Mouse (Mus musculus): ENCODE data around the gene Slc35c2.

Slc35c2 gene

DNA sequence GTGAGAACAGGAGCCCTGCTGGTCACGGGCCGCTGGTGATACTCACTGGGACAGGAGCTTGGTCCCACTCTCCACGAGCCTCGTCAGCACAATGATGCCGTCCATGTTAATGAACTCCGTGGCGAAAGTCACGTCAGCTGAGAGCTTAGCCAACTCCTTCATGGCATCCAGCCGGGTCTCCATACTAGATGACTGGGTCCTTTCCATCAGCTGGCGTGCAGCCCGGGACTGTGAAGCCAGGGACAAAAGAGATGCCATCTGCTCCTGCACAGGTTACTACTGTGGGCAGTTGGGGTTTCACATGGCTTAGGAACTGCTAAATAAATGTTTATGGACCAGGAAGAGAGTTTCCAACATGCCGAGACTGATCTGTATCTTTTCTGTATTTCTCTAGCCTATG lies 23.9 kb upstream of the Slc35c2 start:
- no peak for DNase-seq

DNA sequence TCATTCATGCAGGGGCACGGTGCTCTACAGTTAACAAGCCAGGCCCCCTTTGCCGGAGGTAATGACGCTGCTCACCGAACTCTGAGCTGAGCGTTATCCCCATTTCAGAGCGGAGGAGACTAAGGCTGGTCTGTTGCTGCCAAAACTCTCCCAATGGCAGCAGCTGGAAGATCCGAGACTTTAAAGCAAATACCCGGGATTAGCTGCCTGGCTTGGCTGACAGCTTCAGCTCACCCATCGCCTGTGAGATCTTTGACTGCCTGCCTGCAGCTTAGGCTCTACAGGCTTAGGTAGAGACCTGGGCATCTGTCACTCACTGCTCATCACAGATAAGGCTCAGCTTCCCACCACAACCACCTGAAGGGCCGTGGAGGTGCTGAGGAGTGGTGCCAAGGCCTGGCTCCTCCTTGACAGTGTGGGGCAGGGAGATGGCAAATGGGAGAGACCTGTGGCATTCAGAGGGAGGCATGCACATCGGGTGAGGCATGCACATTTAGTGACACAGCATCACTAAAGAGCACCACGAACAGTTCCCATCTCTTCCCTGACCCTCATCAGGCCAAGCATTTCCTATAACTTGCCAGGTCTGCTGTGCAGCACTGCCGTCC lies 23.3 kb upstream of the Slc35c2 start:
- no peak for DNase-seq

DNA sequence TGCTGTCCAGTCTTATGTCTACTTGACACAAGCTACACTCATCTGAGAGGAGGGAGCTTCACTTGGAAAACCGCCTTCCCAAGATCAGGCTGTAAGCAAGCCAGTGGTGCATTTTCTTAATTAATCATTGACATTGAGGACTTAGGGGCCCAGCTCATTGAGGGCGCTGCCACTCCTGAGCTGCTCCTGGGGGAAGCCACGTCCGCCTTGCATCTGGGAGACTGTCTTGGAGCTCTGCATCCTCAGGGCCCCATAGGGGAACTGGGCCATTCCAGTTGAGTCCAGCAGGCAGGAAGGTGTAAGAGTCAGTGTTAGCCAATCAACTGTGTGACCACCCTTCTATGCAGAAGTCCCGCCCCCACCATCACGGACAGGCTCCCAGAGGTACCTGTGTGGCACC lies 20.1 kb upstream of the Slc35c2 start:
- DNase-seq = no peak

DNA sequence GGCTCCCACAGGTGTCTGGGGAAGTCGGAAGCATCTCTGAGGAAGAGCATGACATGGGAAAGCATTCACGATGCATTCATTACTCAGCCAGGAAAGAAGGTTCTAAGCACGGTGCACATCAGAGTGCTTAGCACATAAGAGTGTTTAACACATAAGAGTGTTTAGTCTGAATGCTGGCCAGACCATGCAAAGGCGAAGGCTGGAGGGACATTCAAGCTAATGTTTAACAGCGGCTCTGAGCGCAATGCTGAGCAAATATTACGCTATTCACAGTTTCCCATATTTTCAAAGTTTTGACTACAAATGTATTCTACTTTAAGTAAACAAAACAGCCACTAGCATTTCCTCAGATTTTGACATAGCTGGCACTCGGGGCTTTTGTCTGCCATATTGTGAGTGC lies 17.8 kb upstream of the Slc35c2 start:
- no peak for DNase-seq

DNA sequence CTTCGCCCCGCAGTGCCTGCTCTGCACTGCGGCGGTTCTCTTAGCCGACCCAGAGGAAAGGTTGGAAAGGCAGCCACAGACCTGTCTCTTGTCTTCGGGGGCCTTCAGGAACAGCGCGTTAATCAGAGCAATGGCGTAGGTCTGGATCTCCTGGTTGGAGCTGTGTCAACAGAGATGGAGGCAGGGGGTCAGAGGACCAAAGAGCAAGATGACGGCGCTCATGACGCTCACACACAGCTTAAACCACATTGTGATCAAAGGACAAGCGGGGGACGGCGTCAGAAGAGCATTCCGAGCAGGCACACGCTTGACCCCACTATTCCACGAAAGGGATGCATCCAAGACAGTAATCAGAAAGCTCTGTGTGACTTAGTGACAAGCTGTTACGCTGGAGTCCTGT lies 17.1 kb upstream of the Slc35c2 start:
- DNase-seq = no peak

DNA sequence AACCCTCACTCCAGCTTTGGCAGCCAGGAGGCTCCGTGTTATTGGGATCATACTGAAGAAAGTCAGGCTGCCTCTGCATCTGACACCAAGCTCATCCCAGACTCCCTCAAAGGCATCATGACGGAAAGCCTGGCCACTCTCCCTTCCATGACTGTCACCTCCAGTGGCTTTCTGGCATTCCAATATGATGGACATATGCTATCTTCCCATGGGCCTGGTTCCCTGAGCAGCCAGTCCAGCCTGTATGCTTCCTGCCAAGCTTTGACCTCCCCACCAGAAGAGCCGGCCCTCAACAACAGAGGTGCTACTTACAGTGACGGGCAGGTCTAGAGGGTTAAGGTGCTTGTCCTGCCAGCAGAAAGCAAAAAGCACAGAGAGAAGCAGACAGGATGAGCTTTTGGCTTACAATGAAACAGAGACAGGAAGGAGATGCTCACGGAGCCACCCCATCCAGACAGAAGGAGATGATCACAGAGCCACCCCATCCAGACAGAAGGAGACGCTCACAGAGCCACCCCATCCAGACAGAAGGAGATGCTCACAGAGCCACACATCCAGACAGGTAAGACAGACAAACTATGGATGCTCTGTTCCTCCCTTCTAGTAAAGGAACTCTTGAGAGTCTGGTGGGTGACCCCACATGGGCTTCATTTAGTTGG lies 15.8 kb upstream of the Slc35c2 start:
- no peak for DNase-seq

DNA sequence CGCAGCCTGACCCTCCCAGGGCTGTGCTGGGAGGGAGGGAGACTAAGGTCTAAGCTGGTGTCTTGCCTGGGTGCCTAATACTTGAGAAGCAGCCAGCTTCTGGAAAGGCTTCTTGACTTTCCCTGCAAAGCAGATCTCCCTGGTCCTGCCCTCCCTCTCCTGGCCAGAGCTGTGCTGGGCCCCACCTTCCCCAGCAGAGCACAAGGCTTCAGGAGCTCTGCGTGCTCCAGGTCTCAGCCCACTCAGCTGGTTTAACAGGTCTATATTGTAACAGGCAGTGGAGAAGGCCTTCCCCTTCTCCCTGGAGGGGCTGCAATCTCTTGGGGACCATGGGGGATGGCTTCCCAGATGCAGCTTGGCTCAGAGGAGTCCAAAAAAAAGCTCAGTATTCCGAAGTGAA lies 13.7 kb upstream of the Slc35c2 start:
- no peak for DNase-seq

DNA sequence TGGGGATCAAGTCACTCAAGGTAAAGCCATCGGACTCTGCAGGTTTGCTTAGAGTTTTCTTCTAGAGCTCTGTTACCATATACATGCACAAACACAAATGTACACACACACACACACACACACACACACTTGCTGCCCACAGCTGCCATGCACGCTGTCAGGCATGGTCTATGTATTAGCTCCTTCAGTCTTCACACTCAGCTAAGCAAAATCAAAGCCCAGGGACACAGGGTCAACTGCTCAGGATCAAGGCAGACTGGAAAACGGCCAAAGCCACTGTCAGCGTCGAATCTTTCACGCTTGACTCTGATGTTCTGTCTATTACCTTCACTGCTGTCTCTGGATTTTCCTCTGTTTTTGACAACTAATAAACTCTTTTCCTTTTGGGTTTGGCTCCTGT lies 13.2 kb upstream of the Slc35c2 start:
- DNase-seq = no peak

DNA sequence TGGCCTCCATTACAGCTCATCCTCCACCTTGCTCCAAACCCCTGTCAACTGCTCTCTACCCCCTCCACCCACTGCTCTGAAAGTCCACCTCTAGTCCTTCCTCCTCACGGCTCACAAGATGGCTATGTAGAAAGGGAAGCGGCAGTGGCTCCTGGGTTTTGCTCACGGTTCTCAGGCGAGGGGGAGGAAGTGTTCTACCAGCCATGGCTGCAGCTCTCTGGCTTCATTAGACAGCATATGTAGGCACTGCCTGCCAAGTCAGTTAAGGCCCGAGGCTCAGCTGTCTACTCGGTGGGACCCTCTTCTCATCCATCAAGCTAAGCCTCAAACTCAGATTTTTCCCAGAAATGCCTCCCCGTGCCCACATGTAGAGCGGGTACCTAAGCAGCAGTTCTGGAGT lies 12.8 kb upstream of the Slc35c2 start:
- no peak for DNase-seq

DNA sequence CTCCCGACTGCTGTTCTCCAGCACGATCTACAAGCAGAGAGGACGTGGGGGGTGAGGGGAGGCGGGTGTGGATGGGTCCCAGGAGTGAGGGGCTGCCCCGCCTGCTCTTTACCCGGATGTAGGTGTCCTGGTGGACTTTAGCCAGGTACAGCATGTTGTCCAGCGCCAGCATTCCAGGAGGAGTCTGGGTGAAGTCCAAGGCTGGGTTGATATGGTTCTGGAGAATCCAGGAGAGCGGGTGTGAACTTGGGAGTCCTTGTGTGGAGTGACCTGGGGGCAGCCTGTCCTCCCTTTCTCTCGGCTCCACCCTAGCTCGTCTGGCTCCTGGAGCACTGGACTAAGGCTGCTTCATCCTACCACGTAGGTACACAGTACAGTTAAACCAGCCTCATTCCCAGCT lies 9.8 kb upstream of the Slc35c2 start:
- DNase-seq = no peak

DNA sequence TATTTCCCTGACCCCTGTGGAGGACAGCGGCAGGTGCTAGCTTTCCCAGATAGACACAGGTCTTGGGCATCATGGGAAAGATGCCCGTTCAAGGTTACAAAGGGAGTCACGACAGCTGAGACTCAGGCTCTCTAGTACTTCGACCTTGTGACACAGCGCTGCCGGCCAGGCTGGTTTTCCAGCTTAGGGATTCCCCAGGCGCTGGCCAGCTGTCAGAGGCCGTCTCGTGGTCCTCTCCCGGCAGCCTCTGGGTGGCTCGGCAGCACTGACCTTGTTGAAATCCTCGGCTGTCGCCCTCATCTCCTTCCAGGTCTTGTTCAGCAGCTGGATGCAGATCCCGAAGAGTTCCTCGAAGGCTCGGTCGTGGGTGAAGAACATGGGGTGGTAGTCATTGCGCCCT lies 8.9 kb upstream of the Slc35c2 start:
- DNase-seq = no peak

DNA sequence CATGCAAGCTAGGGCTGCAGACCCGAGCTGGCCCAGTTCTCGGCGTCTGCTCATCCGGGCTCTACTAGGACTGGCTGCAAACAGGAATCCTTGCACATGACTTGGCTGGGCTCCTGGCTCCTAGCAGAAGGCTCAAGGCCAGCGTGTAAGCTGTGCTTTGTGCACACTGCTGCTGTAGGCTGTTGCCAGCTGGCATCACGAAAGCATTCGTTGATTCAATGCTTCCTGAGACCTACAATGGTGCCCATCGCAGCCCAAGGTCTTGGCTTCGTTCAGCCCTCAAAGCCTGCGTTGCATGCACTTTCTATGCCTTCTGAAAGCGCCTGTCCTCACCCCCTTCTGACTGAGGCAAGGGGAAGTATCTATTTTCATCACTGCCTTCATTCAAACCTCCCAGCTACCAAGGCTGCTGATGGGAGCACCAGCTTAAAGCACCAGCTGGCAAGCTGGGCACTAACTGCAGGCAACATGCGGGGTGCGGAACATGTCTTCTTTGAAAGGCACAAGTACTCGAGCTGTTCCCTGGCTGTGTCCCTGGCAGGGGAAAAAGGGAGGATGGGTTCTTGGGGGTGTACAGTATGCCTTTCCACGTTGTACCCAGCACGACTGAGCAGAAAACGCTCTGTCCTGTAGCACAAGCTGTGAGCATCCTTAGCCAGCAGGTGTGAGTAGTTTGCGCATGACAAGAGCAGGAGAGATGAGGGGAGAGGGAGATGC lies 804 bp upstream of the Slc35c2 start:
- DNase-seq = peak; percentile 82

DNA sequence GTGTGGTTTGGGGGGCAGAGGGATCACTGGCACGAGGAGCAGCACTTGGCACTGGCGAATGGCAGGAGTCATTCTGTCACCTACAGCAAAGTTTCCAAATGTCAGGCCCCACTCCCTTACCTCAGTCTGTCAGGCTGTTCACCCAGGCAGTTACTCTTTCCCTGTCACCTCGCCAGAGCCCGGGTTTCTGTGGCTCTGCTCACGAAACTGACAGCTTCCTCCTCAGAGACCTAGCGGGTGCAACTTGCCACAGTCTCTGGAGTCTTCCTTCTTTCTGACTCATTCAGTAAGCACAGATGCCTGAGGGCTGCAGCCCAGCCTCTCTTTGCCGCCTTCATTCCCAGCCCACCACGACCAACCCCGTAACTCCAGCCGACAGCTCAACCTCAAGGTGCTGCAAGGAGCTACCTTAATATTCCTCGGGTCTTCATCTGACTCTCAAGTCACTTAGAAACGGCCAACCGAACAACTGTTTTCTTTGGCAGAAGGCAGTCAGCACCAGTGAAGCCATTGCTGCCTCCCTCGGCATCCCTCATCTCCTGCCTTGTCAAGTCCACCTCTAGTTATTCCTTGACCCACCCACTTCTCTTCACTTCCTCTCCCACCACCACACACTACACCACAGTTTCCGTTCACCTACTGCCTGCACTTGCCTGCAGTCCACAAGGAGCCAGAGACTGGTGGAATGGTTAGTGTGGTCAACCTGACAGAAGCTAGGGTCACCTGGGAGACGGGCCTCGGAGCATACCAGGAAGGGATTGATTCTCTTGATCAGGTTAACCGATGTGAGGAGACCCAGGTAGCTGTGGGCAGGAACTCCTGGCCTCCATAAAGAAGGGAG lies 1.1 kb downstream of the Slc35c2 start:
- DNase-seq = peak; percentile 54

DNA sequence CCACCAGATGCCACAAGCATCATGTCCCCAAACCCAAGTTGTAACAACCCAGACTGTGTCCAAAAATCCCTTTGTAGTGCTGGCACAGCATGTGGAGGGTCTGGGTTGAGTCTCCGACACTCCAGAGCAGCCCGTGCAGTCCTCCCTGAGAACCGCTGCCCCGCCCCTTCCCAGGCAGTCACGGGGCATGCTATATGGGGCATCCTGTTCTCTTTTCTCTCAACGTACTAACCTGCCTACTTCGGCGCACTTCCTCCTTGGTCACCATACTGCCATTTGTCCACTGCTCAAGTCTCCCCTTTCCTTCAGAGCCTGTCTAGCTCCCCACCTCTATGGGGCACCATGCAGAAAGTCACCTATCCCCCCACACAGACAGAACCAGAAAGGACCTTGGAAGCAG lies 2.0 kb downstream of the Slc35c2 start:
- DNase-seq = no peak

DNA sequence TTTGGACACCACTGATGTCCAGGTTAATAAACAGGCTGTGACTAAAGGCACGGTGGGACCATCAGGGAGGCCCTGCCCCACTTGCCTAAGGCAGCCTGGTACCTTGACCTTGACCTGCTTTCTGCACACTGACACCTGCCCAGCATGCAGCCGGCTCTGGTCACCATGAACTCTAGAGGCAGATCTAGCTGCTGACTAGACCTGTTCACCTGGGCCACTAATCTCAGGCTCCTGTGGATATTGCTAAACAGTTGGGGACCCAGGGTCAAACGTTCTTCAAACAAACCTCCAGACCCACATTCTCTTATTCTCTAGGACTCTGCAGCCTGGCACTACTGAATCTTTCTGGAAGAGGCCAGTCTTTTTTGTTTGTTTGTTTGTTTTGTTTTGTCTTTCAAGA lies 2.6 kb downstream of the Slc35c2 start:
- DNase-seq = no peak

DNA sequence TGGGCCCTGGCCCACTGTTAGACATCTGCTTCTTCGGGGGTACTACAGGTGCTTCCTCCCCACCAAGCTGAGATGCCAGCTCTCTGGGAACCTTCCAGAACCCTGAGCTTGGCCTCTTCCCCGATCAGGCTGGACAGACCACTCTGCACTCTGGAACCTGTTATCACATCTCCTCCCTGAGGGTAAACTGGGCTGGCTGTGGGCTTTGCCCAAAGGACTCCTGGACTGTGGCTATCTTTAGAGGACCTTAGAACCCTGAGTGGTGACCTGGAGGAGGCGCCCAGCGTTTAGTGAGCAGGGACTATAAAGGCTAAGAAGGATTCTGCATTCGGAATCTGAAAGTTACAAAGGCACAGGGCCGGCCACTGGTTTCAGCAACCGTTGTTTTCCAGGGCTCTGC lies 3.3 kb downstream of the Slc35c2 start:
- DNase-seq = no peak

DNA sequence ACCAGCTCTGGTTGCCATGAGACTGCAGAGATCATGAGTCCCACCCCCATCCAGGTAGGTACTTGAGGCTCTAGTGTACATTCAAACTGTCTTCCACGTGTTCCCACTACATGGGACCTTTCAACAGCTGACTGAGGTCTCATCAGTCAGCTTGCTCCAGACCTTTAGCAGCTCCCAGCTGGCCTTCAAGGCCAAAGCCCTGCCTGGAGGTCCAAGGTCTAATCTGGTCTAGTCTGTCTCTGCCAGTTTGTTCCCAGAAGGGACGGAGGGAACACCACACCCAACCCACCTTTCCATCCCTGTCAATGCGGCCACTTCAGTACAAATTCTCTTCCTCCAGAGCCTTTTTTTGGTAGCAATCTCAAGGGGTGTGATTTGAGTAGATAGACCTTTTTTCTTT lies 4.0 kb downstream of the Slc35c2 start:
- no peak for DNase-seq

DNA sequence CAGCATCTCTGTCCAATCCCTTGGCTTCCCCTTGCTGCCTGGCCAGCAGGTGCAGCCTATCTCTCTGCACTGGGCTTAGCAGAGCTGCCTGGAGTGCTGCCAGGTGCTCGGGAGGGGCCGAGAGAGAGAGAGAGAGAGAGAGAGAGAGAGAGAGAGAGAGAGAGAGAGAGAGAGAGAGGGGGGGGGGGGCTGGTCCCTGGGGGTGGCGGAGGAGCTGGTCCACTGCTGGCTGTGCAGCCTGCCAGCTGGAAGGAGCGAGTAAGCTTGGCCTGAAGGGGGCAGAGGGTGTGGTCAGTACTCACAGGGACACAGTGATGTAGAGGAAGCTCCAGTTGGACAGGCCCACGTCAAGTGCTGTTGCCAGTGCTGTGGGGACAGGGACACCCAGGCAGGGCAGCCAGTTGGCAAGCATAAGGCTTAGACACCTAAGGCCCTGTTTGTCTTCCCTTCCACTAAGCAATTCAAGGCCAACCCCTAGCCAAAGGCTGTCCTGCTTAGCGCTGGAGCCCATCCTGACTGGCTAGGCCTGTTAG lies 5.8 kb downstream of the Slc35c2 start:
- DNase-seq = no peak

DNA sequence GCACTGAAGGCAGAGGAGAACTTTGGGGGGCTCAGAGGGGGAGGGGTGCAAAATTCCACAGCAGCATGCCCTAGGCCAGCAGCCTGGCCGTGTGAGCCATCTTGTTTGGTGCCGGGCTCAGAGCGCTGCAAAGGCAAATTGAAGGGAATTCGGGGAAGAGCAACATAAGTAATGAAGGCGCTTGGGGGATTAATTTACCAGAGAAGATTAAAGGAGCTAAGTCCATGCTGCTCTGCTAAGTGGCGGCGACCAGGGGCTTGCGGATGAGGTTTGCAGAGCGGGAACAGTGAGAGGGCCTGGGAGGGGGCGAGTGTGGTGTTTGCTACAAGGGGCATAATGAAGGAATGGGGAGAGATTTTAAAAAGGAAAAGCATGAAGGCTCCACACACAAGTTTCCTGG lies 8.3 kb downstream of the Slc35c2 start:
- DNase-seq = no peak

DNA sequence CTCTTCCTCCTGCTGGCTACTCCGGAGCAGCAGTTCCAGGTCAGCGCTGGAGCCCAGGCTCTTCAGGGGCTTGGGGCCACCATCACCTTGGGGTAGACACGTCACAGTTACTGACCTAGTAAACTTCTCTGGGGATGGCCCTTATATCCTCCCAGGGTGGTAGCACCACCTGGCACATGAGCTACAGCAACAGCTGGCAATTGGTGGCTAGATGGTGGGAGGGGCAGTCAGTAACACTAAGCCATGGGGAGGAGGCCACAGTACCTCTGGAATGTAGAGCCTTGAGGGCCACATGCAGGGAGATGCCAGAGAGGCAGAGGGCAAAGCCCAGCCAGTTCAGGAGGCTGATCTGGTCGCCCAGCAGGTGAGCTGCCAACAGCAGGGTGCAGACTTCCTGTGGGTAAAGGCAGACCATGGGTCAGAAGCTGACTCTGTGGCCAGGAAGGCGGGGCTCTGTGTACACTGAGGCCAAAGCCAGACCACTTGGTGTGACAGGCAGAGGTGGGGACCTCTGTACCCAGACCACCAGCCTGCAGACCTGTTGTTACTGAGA lies 10.4 kb downstream of the Slc35c2 start:
- DNase-seq = no peak

DNA sequence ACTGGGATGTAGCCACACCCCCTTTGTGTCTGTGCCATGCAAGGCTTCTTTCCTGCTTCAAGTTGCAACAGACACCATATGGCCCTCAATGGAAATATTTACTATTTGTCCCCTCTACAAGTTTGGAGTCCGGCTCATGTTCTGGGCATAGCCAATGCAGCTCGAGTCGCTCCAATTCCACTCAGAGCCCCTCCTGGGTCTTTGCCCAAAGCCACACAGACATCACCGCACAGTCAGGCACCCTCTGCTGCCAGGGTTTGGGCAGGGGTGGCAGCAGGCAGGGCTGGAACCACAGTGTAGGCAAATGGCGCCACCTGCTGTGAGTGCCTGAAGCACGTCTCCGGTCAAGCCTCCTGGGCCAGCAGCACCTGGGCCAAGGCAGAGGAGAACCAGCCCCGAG lies 11.8 kb downstream of the Slc35c2 start:
- peak; percentile 86 for DNase-seq

DNA sequence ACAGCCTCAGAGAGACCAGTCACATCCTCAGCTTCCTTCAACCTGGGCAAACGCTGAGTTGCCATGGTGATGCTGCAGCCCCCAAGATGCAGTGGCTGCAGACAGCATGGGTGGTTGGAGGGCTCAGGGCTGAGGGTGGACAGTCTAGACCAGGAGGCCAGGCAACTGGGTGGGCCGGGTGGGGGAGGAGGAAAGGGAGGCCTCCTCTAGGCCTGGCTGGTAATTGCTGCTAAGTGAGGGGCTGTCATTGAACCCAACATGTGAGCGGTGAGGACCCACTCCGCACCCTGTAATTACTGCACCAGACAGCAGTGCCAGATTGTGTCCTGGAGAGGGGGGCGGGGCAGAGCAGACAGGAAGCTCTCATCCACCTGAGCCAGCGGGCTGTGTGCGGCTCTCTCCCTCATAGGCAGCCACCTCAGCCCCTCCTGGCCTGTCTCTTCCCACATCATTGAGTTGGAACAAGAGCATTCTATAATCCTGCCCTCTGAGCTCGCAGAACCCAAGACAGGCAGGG lies 12.5 kb downstream of the Slc35c2 start:
- no peak for DNase-seq

DNA sequence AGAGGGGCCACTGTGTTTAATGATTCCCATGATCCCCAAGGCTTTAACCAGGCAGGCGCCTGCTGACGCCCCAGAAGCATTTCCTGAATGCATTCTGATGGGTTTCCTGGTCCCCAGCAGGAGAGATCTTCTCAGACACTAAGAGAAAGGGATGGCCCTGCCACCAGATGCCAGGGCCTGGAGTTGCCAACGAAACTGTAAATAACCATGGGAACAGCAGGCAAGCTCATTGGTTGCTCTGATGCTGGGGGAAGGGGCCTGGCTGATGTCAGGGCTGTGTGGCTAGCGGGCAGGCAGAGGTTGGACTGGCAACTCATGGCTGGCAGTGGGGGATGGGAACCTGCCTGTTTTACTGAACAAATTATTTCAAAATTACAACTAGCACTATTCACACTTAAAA lies 14.1 kb downstream of the Slc35c2 start:
- no peak for DNase-seq
